Mouse (Mus musculus) olfactory bulb, adult 2 months (tissue): ENCODE results near the gene 1700113H08Rik.

Experiments
- CTCF ChIP-seq: fragments of 200-500 bp; IDR thresholded peaks from 2 replicates; pipeline ENCODE4 v1.5.1; 2012; ENCODE audit warnings: low read depth, mild to moderate bottlenecking, low read length, moderate library complexity; ENCODE audit not compliant: insufficient read depth
- POLR2A ChIP-seq: fragments of 200-500 bp; IDR thresholded peaks from 2 replicates; pipeline ENCODE4 v1.6.1; 2012; ENCODE audit warnings: mild to moderate bottlenecking, low read depth, low read length, moderate library complexity; ENCODE audit not compliant: insufficient read depth

DNA sequence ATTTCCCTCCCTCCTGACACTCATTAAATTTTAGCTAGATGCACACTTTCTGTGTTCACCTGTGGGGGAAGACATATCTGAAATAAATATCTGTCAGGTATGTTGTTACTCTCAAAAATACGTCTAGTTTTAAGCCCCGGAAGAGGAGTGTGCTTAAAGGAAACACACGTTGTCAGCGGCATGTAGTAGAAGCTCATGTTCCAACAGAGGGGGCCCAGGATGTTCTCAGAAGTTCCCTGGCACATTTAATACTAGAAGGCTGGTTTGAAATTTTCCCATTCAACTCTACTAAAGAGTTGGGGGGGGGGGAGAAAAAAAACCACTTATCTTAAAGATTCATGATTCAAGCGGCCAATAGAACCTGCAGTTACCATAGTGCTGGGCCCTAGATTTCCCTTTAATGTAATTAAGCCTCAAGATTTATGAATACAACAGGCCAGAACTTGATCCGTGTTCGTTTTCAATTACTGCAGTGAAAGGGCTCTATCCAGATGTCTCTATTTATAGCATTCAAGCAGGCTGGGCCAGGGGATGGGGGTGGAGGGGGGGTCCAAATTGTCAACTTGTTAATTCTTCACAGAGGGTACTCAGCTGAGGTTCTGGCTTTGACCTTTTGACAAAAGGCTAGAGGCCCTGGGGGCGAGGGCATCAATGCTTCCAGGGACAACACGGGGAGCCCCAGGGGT, 43.6 kb downstream of the 1700113H08Rik start:
- no peak for TF ChIP-seq CTCF
- no peak for TF ChIP-seq POLR2A
